Mouse (Mus musculus) heart, postnatal 10 days (tissue): ENCODE measurements at regions not wholly inside any gene's neighbourhood (a gene's known extent, or its start where the extent isn't known, plus 50 kb on each side); places are given as distances from the start of the nearest gene placed in this dataset.
"Not testable (repeated sequence)": the region's sequence is repeated elsewhere in the genome, so short reads cannot be mapped to it uniquely, and the experiment has no call there.

Experiments
- DNase-seq, 2 experiments: peaks; one replicate each; pipeline ENCODE4 v3.0.0; 2021
- intact Hi-C: fragments of 180-260 bp; cut with DNase I; formaldehyde crosslinking; loops from one replicate; pipeline ENCODE4 v1.15.1; 2025

GRCm38 (mm10) chr13:111860931-111861330 lies 52.1 kb upstream of the Map3k1 start:
- intact Hi-C loops = no loop called here
- no peak for DNase-seq

DNA sequence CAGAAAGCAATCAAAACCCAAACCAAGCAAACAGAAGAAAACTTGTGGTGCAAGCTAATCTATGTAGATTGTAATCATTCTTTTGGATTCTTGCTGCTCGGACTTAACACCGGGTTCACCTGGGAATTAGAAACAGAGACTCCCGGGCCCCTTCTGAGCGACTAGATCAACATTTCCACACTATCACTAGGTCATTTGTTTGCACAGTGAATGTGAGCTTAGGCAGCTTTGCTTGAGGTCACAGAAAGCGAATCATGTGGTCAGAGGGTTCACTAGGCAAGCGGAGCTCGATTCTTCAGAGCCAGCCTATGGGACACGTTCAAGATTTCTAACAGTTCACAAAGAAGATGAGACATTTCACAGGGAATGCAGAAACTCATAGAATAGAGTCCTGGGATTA lies 53.5 kb upstream of the Map3k1 start:
- intact Hi-C loops = no loop called here
- DNase-seq = no peak

DNA sequence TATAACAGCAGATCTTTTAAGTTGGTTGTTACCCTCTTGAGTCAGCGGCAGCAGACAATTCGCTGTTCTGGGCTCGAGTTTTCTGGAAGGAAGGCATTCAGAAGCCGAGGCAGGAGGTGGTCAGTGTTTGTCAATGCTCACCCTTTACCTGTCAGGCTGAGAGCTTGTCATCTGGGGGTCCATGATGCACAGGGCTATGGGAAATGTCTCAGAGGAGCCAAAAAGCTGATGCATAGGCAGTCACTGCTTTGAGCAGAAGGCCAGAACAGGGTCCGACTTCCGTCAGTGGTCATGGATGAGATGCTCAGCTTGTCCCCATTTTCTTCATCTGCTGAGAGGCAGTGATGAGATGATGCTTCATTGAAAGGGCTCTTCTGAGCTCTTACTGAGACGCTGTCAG lies 57.2 kb upstream of the Map3k1 start:
- intact Hi-C loops = loop anchor here (5.0 kb wide), 2 partner anchors 59 to 71 kb away; partner anchors contain the start of gene Map3k1
- DNase-seq = no peak

DNA sequence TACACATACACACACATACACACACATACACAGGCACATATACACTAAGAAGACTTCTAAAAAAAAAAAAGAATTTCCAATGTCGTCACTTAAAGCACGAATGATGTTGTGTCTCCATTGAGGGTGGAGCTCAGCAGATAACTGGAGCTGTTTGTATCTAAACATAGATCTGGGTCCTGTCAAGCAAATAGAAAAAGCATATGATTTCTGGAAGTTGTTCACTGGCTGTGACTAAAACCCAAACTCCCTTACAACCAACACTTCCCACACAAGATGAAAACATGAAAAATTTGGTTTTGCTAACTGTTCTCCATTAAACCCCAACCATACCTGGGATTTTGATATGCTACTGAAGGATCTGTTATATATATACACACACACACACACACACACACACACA lies 58.5 kb upstream of the Map3k1 start:
- intact Hi-C loops = loop anchor here (5.0 kb wide), 2 partner anchors 60 to 70 kb away; partner anchors contain the start of gene Map3k1
- DNase-seq = no peak

- intact Hi-C loops = loop anchor here (5.0 kb wide), 2 partner anchors 61 to 69 kb away; partner anchors contain the start of gene Map3k1
- DNase-seq = peak; percentile 80 to 82
Observed at GRCm38 (mm10) chr13:111867763-111868725, 59.3 kb upstream of the Map3k1 start.

- DNase-seq = no peak
- intact Hi-C loops = loop anchor here (5.0 kb wide), 2 partner anchors 62 to 68 kb away; partner anchors contain the start of gene Map3k1
Observed at GRCm38 (mm10) chr13:111868947-111869346, 60.2 kb upstream of the Map3k1 start.

GRCm38 (mm10) chr13:111869771-111870437 lies 61.1 kb upstream of the Map3k1 start:
- DNase-seq = no peak
- intact Hi-C loops = loop anchor here (5.0 kb wide), 3 partner anchors 63 to 327 kb away; partner anchors contain the start of gene Map3k1

DNA sequence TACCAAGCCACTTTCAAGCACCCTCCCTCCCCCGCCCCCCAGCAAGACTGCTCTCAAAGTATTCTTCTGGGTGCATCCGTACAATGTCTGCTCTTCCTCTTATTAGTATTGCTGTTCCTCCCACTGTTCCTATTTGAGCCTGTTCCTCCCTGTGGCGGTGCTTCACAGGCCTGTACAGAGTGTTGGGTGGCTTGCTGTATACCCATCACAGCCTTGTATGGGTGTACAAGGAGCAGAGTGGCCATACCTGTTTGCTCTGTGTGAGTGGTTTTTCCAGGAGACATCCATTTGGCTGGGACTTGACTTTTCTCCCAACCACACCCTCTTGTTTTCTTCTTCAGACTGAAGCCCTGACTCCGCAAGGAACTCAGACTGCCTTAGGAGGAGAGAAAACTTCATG lies 61.7 kb upstream of the Map3k1 start:
- no peak for DNase-seq
- intact Hi-C loops = loop anchor here (5.0 kb wide), 1 partner anchor 327 kb away; no protein-coding TSS in a partner anchor

GRCm38 (mm10) chr13:111871672-111872410 lies 63.0 kb upstream of the Map3k1 start:
- DNase-seq = no peak
- intact Hi-C loops = loop anchor here (5.0 kb wide), 1 partner anchor 325 kb away; no protein-coding TSS in a partner anchor

GRCm38 (mm10) chr13:111874330-111874729 lies 65.5 kb upstream of the Map3k1 start:
- no peak for DNase-seq
- intact Hi-C loops = loop anchor here (5.0 kb wide), 1 partner anchor 323 kb away; no protein-coding TSS in a partner anchor

- intact Hi-C loops = no loop called here
- no peak for DNase-seq
Observed at GRCm38 (mm10) chr13:111876404-111876803, 67.6 kb upstream of the Map3k1 start.

- intact Hi-C loops = no loop called here
Observed at GRCm38 (mm10) chr13:111876847-111877246, 68.1 kb upstream of the Map3k1 start.

DNA sequence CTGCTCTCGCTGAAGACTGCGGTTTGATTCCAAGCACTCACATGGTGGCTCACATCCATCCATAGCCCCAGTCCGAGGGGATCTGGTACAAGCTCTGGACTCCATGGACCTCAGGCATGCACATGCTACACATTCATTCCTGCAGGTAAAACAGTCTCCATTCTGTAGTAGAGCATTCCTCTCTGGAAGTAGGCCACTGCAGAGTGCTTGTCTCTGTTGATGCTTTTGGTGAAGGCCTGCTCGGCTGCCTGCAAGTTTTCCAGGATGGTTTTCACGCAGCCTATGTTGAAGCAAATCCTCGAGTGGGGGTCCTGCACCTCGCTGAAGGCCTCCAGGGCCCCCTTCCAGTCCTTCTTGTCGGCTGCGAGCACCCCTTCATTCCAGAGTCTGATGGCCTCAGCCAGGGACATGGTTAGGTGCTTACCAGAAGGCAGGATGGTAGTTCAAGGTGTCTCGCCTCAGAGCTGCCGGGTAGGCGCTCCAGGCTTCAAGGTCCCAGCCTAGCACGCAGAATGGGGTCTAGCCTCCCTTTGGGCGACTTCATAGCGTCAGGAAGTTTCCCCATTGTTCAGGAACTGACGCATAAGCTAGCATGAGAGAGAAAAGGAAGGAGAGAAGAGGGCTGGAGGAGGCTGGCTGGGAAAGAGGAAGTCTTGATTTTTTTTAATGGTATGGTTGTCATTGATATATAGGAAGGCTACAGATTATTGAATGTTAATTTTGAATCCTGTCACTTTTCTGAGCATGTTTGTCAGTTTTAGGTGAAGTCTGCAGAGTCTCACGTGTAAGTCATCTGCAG lies 75.2 kb upstream of the Map3k1 start:
- intact Hi-C loops, DNase-seq: not testable (repeated sequence)

More at GRCm38 (mm10) chr13:111876847-111877246, 68.1 kb upstream of the Map3k1 start:
- DNase-seq = no peak

DNA sequence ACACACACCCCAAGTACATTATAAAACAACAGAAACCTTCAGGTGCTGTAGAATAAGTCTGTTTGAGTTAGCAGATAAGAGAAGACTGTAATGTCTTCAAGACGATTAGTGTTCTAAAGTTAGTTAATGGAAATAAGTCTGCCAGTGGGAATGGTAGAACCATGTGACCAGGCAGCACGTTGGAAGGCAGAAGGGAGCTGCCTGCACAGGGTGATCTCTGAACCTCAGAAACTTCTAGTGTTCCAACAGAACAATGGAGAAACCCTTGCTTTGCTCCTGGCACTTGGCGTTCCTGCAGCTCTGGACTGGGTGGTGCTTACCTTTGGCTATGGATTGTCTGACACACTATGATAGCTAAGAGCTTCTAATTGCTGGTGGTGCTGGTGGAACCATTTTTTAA lies 82.0 kb upstream of the Map3k1 start:
- intact Hi-C loops = no loop called here
- DNase-seq = no peak

GRCm38 (mm10) chr13:111892141-111892540 lies 83.3 kb upstream of the Map3k1 start:
- intact Hi-C loops = no loop called here
- no peak for DNase-seq

DNA sequence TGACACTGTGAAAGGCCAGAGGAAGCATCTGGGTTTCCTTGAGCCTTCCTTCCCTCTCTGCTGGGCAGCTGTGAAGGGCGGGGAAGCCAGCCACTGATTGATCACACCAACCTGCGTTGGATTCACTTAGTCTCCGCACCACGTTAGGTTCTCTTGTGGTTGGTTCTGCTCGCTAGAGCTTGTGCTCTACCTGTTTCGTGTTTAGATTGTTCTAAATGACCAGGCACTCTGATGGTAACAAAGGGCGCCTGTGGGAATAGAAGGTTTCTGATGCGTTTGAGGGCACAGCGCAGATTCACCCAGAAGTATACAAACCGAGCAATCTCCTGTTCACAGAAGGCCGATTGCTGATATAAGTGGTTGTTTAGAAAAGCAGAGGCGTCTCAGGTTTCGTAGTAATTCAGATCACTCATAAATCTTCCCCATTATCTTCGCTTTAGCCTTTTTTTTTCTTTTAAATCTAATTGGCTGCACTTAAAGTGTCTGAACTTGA lies 84.5 kb upstream of the Map3k1 start:
- intact Hi-C loops = no loop called here
- no peak for DNase-seq

DNA sequence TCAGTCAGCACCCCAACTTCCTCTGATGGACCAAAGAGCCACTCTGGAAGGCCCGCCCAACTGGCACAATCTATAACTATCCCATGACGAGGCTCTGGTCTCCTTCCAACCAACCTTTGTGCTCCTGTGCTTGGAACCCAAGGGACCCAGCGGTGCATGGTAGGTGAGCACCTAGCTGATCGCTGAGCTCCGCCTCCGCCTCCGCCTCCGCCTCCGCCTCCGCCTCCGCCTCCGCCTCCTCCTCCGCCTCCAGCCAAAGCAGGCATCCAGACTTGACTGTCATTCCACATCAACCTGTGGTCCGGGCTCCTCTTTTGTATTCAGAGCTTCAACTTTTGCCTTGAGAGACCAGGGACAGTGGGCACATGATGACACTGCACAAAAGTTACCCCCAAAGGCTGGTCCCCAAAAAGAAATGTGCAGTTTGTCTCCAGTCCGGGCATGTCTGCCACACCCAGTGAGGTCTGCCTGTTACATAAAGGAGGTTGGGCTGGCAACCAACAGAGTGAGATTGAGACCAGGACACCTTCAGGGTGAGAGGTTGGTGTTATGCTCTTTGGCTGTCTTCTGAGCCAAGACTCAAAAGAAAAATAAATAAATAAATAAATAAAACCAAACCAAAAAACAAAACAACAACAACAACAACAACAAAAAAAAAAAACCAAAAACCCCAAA lies 86.1 kb upstream of the Map3k1 start:
- intact Hi-C loops = no loop called here
- peak; percentile 30 to 36 for DNase-seq

DNA sequence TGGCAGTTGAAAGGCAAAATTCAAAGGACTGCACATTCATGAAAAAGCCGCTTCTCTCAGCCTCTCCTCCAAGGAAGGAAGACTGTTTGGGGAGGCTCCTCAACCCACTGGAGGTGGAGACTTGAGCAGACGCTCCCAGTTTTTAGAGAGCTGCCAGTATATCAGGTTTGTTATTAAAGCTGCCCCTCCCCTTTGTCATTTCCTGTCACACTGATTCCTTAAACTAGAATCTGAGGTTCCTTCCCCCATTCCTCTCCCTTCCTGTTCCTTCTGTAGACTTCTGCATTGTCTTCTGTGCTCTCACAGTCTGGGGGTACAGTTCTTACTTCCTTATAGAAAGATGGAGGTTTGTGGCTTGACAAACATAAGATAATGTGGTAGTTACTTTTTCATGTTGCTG lies 87.5 kb upstream of the Map3k1 start:
- DNase-seq = no peak
- intact Hi-C loops = no loop called here

- intact Hi-C loops = no loop called here
Observed at GRCm38 (mm10) chr13:111903361-111903760, 94.6 kb upstream of the Map3k1 start.

More at GRCm38 (mm10) chr13:111903361-111903760, 94.6 kb upstream of the Map3k1 start:
- DNase-seq = no peak
